Mouse (Mus musculus) adrenal gland, adult 18-20 months (tissue): Measurements from ENCODE around the gene Itgb6. TPM values are rescaled to one million over a fixed set of nuclear protein-coding genes. Genes with fewer than 3 reads are reported as not detected.

Experiments
- DNase-seq, 2 experiments: peaks; one replicate each; pipeline ENCODE4 v3.0.0; 2021 to 2022; ENCODE audit warnings: low spot score in 2 of 2
- total RNA-seq, 2 experiments: library from RNA; stranded (reverse); gene quantifications; 1 replicate in 1 of 2; 2 replicates in 1 of 2; pipeline ENCODE4 v1.2.3; 2021

Gene Itgb6
- total RNA-seq, 2 experiments from 2014 or later = 0.26 TPM; not detected in 1

- no peak for DNase-seq
Observed at GRCm38 (mm10) chr2:60713857-60714256, 8.6 kb downstream of the Itgb6 start.

GRCm38 (mm10) chr2:60712891-60713290 is 9.6 kb downstream of the Itgb6 start:
- no peak for DNase-seq

- no peak for DNase-seq
Observed at GRCm38 (mm10) chr2:60712483-60712882, 10.0 kb downstream of the Itgb6 start.

- no peak for DNase-seq
Observed at GRCm38 (mm10) chr2:60711098-60711880, 11.2 kb downstream of the Itgb6 start.

- DNase-seq = no peak
Observed at GRCm38 (mm10) chr2:60710317-60710716, 12.1 kb downstream of the Itgb6 start.

- no peak for DNase-seq
Observed at GRCm38 (mm10) chr2:60708671-60709070, 13.8 kb downstream of the Itgb6 start.

- DNase-seq = no peak
Observed at GRCm38 (mm10) chr2:60706866-60707265, 15.6 kb downstream of the Itgb6 start.

- no peak for DNase-seq
Observed at GRCm38 (mm10) chr2:60705426-60705825, 17.0 kb downstream of the Itgb6 start.

GRCm38 (mm10) chr2:60703315-60703714 is 19.1 kb downstream of the Itgb6 start:
- no peak for DNase-seq

GRCm38 (mm10) chr2:60700956-60701355 is 21.5 kb downstream of the Itgb6 start:
- DNase-seq = no peak

GRCm38 (mm10) chr2:60700013-60700412 is 22.4 kb downstream of the Itgb6 start:
- no peak for DNase-seq

GRCm38 (mm10) chr2:60699591-60699990 is 22.9 kb downstream of the Itgb6 start:
- no peak for DNase-seq

- DNase-seq = peak in 1 of 2 experiments; percentile 32
Observed at GRCm38 (mm10) chr2:60698155-60698554, 24.3 kb downstream of the Itgb6 start.

- DNase-seq = no peak
Observed at GRCm38 (mm10) chr2:60697530-60697929, 24.9 kb downstream of the Itgb6 start.

- no peak for DNase-seq
Observed at GRCm38 (mm10) chr2:60696559-60696958, 25.9 kb downstream of the Itgb6 start.

GRCm38 (mm10) chr2:60695706-60696105 is 26.7 kb downstream of the Itgb6 start:
- DNase-seq = no peak

- no peak for DNase-seq
Observed at GRCm38 (mm10) chr2:60694563-60694962, 27.9 kb downstream of the Itgb6 start.

- DNase-seq = no peak
Observed at GRCm38 (mm10) chr2:60692239-60692638, 30.2 kb downstream of the Itgb6 start.

- DNase-seq = no peak
Observed at GRCm38 (mm10) chr2:60690212-60690611, 32.2 kb downstream of the Itgb6 start.

GRCm38 (mm10) chr2:60688944-60689615 is 33.4 kb downstream of the Itgb6 start:
- DNase-seq = peak; percentile 44 to 46

GRCm38 (mm10) chr2:60688150-60688549 is 34.3 kb downstream of the Itgb6 start:
- no peak for DNase-seq

- no peak for DNase-seq
Observed at GRCm38 (mm10) chr2:60685973-60686372, 36.5 kb downstream of the Itgb6 start.

GRCm38 (mm10) chr2:60684168-60684567 is 38.3 kb downstream of the Itgb6 start:
- DNase-seq = no peak
